Mouse (Mus musculus) lung, postnatal 14 days (tissue): ENCODE measurements around the gene Psmb11.
A peak's percentile ranks its signal among the peaks of the same experiment; 100 is the strongest.

ENCODE experiments used
- DNase-seq: peaks from one replicate; pipeline ENCODE4 v3.0.0; 2021

Psmb11 gene

DNA sequence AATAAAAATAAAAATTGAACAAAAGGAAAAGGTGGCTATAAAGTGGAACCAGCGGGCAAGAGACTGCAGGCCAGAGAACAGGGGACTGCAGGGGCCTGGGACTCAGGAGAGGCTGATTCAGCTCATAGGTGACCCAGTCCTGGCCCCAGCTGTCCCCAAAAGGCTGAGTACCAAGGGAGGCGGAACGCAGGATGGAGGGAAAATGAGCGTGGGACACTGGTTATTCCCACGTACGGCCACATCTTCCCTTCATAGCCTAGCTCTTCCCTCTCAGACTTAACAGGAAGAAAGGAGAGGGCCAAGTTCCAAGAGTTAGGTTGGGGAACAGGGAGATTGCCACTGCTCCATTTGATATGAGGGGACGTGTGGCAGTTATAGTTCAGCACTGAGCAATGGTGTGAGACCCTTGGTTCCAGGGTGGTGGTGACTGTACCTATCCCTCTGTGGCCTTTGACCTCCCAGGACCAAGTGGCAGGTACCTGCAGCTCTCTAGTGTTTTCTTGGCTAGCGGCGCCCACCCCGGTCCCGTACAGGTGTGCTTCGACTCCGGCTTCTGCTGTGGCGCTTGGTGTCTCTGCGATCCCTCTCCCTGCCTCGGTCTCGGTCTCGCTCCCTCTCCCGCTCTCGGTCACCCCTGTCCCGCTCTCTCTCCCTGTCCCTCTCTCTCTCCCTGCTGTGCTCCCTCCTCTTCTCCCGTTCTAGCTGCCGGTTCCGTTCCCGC is 21.2 kb downstream of the Psmb11 start:
- DNase-seq = no peak

DNA sequence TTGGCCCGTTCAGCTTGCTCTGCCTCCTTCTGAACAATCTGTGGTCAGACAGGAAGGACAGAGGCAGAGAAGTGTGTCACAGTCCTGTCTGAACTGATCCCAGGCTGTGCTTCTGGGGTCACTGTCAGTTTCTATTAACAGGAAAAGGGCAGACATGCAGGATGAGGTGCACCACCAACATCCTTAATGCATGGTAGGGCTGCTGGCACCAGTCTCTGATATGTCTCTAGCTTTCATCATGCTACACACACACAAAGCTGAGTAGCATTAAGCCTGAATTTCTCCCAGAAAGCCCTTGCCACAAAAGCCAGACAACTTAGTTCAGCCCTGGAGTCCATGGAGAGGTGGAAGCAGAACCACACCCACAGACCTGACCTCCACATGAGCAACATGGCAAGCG is 21.8 kb downstream of the Psmb11 start:
- DNase-seq = no peak

DNA sequence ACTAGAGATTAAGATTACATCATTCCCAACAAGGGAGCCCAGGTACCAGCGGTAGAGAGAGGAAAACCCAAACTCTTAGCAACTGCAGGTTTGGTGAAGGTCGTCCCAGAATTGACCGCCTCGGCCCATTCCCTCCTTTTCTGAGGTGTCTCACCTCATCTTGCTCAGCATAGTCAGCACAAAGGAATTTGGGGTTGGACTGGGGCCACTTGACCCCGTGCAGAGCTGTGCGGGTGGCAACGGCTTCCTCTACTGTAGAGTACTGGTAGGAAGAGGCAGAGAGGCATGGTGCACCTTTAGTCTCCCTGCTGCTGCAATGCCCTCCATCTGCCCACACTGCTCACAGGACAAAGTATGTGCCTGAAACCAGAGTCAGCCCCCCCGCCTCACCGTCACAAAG is 23.1 kb downstream of the Psmb11 start:
- DNase-seq = no peak

DNA sequence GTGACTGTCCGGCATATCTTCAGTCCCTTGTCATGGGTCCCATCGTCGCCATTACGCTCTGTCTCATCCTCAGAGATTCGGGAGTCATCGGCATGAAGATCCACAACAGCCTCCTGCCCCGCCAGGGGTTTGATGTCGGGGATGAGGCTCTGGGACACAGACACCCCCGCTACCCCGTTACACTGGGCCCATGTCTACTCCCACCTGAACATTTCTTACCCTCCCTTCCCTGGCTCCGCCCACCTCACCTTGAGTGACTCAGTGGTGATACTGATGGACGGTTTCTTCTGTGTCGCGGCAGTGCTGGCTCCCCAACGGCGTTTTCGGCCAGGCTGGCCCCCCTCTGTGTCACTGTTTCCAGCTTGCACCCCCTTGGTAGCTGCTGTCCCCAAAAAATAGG is 25.2 kb downstream of the Psmb11 start:
- DNase-seq = no peak

DNA sequence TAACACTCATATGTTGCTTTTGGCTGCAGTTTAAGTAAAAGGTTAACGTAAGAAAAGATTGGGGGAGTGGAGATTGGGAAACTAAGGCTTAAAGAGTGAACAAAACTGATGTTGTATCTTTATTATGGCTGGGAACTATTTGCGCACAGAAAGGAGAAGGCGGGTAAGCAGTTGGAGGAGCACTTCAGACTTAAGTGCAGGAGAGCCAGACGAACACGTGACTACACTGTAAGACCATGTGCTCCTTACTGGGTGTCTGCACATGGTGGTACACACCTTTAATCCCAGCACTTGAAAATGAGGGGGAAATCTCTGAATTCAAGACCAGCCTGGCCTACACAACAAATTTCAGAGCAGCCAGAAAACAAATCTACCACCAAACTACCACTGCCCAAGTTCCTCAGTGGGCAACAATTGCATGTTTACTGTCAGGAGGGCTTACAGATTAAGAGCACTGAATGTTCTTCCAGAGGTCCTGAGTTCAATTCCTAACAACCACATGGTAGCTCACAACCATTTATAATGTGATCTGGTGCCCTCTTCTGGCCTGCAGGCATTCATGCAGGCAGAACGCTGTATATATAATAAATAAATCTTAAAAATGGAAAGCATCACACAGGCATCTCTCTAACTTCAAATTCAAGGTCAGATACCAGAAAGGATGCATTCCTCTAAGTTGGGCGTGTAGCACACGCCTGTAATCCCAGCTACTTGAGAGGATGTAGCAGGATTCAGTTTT is 25.8 kb downstream of the Psmb11 start:
- DNase-seq = no peak

DNA sequence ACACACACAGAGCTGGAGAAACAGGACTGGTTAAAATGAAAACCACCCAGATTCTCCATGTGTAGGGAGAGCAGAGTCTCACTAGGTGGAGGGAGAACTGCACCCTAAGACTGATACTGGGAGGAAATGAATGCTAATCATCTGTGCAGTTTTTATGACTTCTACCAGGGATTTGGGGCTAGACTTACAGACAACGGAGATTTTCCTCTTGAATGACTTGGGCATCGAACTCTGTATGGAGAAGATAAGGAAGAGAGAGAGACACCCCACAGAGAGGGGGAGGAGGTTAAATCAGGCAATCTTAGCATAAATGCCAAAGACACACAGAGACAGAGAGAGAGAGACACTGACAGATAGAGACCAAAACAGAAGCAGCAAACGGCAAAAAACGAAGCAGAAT is 26.7 kb downstream of the Psmb11 start:
- DNase-seq = no peak

DNA sequence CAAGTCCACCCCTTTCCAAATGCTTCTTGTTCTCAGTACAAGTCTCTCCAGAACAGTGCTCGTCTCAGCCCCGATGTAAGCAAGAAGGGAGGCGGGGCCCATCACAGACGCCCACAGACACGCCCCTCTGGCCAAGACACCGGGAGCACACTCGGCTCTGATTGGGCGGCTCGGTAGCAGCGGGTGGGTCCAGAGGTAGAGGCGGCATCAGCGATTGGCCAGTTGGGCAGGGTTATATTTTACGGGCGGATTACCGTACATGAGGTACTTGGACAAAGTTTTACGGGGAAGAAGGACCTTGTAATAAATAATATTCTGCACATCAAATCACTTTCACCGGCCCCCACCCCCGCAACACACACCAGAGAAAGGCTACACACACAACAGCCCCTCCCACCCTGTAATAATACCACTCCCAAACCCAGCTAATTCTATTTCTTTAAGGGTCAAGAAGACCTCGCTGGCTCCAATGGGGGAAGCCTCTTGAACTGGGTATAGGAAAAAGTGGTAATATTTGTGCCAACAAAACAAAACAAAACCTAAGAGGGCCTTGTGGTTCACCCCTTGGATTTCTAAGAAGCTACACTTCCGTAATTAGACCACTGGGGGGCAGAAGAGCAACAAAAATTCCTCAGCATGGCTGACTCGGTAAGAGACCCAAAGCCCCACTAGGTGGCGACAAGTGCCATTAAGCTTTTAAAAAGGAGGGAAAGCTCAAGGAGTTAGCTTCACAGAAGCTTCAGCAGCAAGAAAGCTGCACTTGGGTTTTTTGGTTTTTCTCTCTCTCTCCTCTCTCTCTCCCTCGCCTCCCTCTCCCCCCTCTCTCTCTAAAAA is 29.6 kb downstream of the Psmb11 start:
- DNase-seq = peak; percentile 91

DNA sequence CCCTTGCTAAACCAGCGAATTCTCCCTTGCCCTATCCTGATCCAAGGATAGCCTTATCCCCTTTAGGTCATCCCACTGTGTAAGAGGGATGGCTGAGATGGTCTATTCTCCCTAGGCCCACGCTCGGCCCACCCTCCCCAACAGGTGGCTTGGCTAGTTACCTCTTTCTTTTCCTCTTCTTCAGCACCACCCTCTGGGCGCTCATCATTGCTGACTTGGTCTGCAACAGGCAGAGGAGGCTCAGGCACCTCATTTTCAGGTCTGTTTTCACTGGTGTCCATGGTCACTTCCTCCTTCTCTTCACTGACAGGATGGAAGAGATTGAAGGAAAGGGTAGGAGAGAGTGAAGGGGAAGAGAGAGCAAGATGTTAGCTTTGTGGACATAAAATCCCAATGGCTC is 30.3 kb downstream of the Psmb11 start:
- no peak for DNase-seq

DNA sequence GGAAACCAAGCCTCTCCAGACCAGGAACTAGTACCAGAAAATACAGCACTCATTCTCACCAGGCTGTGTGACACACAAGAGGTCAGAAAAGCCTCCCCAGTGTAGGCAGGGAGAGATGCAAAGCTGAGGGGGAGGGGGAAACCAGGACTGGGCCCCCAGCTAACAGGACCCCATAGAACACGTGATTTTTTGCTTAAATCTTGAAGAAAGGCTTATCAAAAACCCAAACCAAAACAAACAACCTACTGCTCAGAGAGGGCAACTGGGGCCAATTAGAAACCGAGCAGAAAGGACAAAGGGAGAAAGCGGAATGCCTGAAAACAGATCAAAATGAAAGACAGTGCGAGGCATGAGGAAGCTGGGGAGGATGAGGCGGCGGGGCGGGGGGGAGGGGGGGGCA is 31.6 kb downstream of the Psmb11 start:
- no peak for DNase-seq

DNA sequence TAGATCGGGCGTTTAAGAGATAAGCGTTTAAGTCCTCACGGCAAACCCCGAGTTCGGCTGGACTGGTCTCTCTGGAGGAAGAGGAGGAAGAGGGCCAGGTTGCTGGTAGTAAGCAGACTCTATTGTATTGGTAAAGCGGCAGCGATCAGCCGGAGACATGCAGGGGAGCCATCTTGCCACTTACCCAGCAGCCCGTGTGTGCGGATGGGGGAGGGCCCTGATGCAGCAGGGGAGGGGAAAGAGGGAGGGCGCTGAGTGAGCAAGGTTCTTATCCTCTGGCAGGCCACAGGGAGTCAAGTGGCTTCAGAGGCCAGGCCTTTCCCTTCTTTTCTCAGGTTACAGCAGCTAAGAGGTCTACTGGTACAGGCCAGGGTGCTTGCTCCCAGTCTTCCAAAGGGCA is 32.3 kb downstream of the Psmb11 start:
- DNase-seq = peak; percentile 84

DNA sequence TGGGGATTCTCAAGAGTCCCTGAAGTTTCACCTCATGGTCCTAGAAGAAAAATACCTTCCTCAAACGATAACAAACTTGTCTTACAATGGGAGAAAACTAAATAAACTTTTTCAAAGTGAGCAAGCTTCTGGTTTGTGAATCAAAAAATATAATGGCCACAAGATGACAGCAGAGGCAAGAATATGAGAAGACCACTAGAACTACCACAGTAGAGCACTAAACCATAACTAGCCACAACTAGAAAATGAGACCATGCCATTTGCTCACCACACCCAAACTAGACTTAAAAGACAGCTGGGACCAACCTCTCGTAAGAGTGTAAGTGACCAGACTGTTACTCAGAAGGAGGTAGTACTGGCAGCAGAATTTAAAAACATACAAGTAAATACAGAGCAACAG is 38.8 kb downstream of the Psmb11 start:
- DNase-seq = no peak

DNA sequence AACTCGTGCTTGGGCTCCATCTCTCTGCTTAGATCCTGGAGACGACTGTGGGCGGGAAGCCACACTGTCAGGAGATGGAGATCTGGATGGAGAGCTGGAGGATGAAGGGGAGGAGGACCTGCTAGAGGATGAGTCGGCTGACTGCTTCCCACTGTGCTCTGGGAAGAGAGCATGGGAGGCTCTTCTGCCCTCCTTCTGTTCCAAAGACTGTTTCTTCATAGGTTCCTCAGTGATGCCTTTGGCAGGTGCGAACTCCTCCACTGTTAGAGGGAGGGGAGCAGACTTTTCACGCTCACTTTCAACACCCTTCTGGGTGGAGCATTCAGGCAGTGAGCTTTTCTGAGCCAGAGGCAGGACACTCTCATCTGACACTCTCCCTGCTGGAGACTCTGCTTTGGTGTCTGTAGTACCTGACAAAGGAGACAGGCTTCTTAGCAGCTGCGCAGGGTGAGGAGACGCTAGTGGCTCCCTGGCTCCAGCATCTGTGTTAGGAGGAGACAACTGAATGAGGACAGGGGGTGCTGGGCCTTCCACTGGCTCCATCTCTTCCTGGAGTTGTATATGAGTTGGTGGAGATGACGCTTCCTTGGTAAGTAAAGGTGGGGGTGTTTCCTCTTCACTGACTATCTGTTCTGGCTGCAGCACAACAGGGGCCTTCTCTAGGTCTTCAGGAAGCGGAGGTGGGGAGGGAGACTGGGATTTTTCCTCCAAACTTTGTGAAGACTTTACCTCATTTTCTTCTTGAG is 43.4 kb downstream of the Psmb11 start:
- no peak for DNase-seq

DNA sequence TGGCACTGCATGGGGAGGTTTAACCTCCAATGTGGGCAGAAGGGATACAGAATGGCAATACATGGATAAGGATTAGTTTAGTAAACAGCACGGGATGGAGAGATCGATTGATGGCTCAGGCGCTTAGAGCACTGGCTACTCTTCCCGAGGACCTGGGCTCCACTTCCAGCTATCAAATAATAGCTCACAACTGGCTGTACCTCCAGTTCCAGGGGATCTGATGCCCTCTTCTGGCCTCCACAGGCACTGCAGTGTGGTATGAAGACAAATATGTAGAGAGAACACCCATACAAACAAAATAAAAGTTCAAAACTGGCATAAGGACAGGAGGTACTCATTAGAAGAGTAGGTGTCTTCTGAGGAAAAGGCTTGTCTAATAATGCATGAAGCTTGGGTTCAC is 48.1 kb downstream of the Psmb11 start:
- peak; percentile 62 for DNase-seq

DNA sequence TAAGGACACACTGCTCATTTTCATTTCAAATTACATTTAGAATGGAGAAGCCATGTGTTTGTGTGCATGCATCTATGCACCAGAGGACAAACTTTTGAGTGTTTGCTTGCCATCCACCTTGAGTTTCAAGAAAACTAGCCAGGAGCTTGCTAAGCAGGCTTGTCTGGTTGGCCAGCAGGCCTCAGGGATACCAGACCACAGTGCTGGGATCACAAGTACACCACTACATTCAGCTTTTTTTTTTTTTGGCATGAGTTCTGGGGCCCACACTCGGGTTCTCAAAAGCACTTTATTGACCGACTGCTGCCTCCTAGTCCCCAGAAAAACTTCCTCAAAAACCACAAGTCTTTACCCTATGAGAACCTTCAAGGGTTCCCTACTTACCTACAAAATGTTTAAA is 53.1 kb downstream of the Psmb11 start:
- peak; percentile 14 for DNase-seq

DNA sequence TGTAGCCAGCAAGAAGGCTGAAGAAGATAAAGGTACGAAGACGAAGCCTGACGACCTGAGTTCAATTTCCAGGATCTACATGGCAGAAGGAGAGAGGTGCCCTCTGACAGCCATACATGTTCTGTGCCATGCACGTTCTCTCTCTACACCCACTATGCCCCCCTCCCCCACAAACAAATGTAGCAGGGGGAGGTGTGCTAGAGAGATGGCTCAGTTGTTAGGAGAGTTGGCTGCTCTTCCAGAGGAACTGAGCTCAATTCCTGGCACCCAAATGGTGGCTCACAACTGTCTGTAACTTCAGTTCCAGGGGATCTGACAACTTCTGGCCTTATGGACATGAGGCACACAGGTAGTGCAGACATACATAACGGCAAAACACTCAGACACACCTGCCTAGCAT is 55.1 kb downstream of the Psmb11 start:
- DNase-seq = no peak

DNA sequence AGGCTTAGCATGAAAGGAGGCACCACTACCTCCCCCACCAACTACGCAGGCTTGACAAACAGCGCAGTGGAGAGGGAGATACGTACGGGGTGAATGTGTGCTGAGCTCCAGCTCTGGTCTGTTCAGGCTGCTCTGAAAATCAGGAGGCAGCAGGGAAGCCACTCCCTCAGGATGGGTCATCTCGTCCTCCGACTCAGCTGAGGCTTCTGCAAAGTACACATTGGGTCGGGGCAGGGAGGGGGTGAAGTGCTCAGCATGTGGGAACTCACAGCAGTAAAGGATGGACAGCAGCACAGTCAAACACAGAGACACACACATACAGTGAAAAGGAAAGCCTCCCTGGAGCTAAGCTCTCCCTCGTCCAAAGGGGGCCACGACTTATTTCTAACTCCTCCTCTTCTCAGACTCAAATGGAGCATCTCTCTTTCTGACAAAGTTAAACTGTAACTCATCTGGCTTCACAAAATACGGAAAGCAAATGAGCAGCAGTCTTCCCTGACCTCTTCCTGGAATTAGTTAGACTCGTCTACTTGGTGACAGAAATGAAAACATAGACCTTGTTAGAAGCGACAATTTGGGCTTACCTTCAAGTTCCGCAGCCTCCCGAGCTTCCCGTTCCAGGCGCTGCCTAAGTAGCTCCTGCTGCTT is 57.5 kb downstream of the Psmb11 start:
- DNase-seq = no peak
